Mouse (Mus musculus): ENCODE measurements around the gene Ets1.

Gene Ets1

DNA sequence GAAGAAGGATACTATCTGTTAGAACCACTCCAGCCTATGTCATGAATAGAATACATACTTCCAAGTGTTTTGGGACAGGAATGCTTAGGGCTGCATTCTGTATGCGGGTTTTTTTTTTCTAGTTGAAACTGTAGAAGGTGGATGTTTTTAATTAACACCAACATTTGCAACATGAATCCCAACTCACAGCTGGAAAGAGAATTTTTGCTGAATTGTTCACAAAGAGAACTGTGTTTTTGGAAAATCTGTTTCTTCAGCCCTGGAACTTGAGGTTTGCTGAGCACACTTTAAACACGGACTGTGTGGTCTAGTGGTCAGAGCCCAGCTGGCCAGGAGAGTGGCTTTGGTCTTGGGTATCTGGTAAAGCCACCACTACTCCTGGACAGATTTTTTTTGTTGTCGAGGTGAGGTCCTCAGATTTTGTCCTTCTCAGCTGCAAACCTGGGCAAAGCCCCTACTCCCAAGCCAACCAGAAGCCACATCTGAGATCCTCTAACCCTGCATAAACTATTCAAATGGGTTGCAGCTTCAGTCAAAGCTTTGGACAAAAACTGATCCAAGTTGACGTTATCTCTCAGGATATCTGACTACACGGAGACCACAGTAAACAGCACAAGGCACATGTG lies 122.4 kb downstream of the Ets1 start:
- DNase-seq (ENCODE audit: low read depth, low spot score): no peak

DNA sequence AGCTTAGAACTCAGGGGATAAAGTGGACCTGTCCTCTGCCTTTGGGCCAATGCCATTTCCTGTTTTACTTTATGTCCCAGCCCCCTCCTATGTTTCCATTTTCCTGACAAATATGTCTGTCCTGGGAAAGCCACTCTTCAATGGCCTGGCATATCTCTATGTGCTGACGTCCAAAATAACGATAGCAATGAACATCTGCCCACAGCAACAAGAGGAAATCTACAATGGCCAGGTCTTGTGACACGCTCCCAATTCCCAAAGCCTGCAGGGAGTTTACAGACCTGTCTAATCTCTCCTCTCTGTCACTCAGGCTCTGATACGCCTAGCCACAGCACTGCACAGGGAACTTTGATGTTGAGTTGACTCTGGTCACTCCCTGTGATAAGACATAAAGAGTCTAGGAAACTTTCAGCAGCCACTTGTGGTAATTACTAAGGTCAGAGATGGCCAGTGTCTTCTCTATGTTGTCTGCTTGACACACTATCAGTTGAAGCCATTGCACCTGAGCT lies 124.7 kb downstream of the Ets1 start:
- no peak for DNase-seq (ENCODE audit: low read depth, low spot score)

DNA sequence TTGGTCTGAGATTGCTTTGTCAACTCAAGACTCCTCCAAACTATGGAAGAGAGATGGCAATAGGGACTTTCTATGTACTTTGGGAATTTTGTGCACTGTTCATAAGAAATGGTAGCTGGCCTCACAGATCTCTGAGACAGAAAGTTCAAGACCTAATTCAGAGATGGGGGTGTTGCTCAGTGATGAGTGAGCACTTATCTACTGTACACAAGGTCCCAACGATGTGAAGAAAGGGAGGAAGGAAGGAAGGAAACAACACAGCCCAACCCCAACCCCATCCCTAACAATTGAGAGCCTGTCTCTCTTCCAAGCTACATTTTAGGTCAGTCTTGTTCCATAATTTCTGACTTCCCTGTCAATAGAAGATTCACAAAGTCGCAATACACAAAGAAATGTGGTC lies 125.3 kb downstream of the Ets1 start:
- DNase-seq (ENCODE audit: low read depth, low spot score): no peak

DNA sequence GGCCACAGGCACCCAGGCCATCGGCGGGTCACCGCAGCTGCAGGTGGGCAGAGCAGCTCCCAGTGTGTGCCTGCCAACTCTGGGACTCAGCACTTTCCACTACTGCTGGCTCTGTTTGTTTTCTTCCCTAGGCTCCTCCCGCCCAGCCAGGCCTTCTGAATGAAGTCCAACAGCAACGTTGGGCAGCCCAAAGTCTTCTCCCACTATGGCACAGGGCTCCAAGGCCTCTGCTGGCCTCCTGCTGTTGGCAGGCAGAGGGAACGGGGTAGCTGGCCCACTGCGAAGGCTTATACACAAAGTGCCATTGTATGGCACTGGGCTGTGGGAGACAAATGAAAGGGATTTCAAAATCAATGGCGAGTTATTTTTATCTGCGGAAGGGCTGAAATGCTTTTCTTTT lies 128.4 kb downstream of the Ets1 start:
- DNase-seq (ENCODE audit: low read depth, low spot score): no peak

DNA sequence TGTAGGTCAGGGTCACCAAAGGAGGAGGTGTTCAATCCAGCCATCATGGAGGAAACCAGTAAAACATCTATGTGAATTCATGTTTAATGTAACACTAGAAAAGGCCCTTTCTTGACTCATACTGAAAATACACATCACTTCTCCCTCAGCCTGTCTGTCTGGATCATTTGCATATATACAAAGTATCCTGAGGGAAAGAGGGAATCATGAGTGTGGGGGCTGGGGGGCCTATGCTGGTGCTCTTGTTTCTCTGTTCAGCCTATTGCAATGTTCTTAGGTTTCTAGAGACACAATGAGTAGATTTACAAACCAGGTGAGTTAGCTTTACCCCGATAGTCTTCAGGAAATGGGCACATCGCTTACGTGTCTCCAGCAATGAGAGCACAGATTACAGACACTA lies 129.1 kb downstream of the Ets1 start:
- no peak for DNase-seq (ENCODE audit: low read depth, low spot score)

DNA sequence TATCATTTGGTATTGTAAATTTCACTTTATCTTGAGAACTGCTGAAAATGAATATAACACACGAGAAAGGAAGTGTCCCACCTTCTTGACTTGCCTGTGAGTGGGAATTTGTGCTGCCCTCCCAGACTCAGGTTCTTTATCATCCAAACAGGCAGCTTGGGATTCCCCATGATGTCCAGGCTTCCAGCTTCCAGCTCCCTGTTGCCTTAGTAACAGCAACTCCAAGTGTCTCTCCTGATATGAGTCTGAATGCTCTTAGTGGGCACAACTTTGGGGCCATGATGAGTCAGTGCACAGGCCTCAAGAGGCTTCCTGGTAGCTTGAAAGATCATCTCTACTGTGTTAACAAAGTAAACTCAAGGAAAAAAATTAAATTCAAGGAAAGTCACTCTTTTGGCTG lies 142.8 kb downstream of the Ets1 start:
- DNase-seq (ENCODE audit: low read depth, low spot score): no peak

DNA sequence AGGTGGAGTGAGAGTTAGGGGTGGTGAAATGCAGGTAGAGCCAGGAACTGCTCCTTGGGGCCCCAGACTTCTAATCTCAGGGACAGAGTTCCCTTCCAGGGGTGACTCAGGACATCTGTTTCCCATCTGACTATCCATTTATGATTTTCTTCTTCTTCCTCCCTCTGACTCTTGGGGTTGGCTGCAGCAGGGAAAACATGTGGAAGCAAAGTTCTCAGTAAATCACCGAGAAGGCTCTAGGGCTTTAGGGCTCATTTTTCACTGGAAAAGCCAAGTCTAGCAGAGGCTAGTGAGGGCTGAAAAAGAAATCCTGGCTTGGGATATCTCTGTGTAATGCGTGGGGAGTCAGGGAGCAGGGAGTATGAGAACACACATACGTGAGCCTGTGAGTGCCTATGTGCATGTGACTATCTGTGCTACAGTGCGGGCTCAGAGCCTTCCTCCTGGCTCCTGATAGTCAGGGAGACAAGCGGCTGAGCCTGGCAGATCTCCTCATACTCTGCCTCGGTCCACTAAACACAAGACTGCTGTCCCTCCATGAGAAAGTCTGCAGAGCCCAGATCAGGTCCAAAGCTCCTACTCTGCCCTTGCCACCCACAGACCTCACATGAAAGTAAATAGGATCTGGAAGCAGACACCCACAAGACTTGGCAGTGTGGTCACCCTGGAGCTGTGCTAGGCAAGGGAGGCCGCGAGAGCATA lies 146.5 kb downstream of the Ets1 start:
- DNase-seq (ENCODE audit: low read depth, low spot score): no peak

DNA sequence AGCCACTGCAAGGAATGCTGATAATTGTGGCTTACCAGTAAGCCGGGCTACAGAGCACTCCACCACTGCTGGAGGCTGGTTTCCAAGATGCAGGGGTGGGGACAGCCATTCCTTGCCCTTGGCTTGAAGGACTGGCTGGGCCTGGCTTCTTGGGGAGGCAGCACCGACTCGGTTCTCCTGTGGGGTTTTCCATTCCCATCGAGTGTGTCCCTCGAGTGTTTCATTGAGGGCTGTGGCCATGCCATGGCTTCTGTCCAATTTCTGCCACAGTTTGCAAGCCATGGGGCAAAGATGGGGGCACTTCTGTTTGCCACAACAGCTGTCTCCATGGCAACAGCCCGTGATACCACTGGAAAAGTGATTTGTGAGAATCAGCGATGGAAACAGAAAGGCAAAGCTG lies 151.1 kb downstream of the Ets1 start:
- DNase-seq (ENCODE audit: low read depth, low spot score): no peak

DNA sequence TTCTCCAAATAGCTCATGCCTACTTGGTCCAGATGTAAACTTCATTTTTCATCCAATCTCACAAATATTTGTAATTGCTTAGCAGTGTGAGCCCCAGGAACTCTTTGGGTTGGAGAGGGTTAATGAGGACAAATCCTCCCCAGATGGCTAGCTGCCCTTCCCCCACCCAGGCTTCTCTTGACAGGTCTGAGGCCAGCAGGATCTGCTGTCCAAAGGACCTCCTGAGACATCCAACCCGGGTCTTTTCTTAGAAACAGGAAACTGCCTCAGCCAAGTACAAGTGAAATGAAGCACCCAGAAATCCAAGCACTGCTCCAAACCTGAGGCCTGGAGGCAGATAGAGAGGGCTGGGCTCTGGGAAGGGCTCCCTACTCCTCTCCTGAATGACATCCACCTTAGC lies 151.6 kb downstream of the Ets1 start:
- no peak for DNase-seq (ENCODE audit: low read depth, low spot score)

DNA sequence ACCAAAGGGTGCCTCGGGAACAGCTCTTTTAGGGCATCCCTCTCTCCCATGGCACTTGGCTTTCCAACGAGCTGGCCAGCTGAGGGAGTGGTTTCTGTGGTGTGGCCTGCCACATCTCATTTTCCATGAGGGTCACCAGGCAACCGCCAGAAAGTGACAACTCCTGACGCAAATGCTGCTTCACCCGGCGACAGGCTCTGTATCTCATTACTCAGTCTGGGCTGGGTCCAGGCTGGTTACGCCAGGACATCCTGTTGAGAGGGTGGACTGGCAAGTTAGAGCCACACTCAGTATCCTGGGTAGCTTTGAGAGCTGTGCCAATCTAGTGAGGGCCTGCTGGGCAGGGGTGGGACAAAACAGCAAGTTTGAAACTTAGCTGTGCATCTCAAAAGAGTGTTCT lies 153.3 kb downstream of the Ets1 start:
- no peak for DNase-seq (ENCODE audit: low read depth, low spot score)

DNA sequence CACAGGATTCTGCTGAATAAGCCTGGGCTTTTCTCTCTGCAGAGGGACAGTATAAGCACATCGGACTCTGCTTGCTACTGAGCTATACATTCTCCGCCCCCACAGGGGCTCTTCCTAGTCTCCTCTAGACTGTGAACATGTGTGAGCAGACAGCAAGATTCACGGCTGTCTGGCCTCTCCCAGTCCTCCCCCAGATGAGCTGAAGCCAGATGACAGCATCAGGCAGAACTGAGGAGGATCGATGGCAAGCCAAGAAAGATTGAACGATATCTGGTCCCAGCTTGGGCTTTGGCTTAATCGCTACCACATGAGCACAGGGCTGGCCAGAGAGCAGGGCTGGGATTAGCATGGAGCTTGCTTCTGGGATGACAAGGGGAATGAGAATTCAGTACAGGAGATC lies 155.7 kb downstream of the Ets1 start:
- DNase-seq (ENCODE audit: low read depth, low spot score): no peak

DNA sequence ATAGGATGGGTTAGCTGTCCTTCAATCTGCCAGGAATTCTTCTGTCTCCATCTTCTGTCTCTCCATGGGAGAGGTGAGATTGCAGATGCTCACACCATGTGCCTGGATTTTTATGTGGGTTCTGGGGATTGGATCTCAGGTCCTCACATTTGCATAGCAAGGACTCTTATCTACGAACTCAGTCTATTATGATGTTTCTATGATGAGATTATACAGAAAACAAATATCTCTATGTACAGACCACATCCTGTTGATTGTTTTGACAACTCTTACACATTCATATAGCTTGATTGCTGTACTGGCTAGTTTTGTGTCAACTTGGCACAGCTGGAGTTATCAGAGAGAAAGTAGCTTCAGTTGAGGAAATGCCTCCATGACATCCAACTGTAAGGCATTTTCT lies 162.2 kb downstream of the Ets1 start:
- DNase-seq (ENCODE audit: low read depth, low spot score): no peak

DNA sequence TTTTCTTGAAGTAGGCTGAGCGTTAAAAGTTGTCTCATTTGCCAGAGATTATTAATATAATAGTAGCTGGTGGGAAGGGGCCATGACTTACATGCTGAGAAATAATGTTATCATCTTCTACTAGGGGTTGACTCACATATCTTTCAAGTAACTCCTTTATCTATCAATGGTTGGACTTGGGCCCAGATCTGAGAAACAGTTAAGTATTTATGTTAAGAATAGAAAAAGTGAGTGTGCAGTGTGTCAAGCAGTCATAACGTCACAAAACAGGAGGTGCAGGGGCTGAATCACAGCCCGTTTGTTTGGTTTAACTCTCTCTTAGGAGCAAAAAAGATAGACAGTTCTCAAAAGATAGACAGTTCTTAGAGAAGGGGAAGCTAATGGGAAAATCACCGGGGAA lies 170.1 kb downstream of the Ets1 start:
- DNase-seq (ENCODE audit: low read depth, low spot score): no peak

Data from WW6 (cell line).